Mouse (Mus musculus): Measurements from ENCODE around the gene Crtc2. TPM values are rescaled to one million over a fixed set of nuclear protein-coding genes. Genes with fewer than 3 reads are reported as not detected.
"Not testable (repeated sequence)": the region's sequence is repeated elsewhere in the genome, so short reads cannot be mapped to it uniquely, and the experiment has no call there.

The Crtc2 gene
- total RNA-seq, 2 experiments from 2014 or later: 38.3 to 49.5 TPM

- no peak for DNase-seq (ENCODE audit: low spot score in 2 of 2)
- no peak for TF ChIP-seq CTCF (conservative IDR thresholded peaks at IDR 0.05)
- no peak overlapping the region for H3K4me3 ChIP-seq
- H3K27ac ChIP-seq: peak overlapping the region; percentile 83; the same call in 1 of the 2 replicates
Observed at GRCm38 (mm10) chr3:90279216-90279615, 25.3 kb downstream of the Crtc2 start.

- DNase-seq (ENCODE audit: low spot score in 2 of 2): no peak
- Histone ChIP-seq H3K4me3 (no peak overlapping the region), H3K27ac (peak overlapping the region; percentile 83)
- TF ChIP-seq CTCF (conservative IDR thresholded peaks at IDR 0.05): no peak
Observed at GRCm38 (mm10) chr3:90279743-90280142, 25.8 kb downstream of the Crtc2 start.

- TF ChIP-seq CTCF (conservative IDR thresholded peaks at IDR 0.05): no peak
- Histone ChIP-seq H3K4me3 (no peak overlapping the region), H3K27ac (peak overlapping the region; percentile 83)
- peak in 1 of 2 experiments; percentile 25 for DNase-seq (ENCODE audit: low spot score in 2 of 2)
Observed at GRCm38 (mm10) chr3:90280708-90281107, 26.7 kb downstream of the Crtc2 start.

- TF ChIP-seq CTCF (conservative IDR thresholded peaks at IDR 0.05): peak; percentile 40
- no peak for DNase-seq (ENCODE audit: low spot score in 2 of 2)
- H3K4me3 ChIP-seq: no peak overlapping the region
- H3K27ac ChIP-seq: no peak overlapping the region
Observed at GRCm38 (mm10) chr3:90284150-90284549, 30.2 kb downstream of the Crtc2 start.

- not testable (repeated sequence) for H3K4me3 ChIP-seq; DNase-seq (ENCODE audit: low spot score in 2 of 2); H3K27ac ChIP-seq
Observed at GRCm38 (mm10) chr3:90289403-90289802, 35.4 kb downstream of the Crtc2 start.

- Histone ChIP-seq H3K27ac (no peak overlapping the region), H3K4me3 (no peak overlapping the region)
- DNase-seq (ENCODE audit: low spot score in 2 of 2): no peak
- TF ChIP-seq CTCF (conservative IDR thresholded peaks at IDR 0.05): peak; percentile 65
Observed at GRCm38 (mm10) chr3:90290602-90291001, 36.6 kb downstream of the Crtc2 start.

GRCm38 (mm10) chr3:90291982-90292344 lies 38.0 kb downstream of the Crtc2 start:
- peak overlapping the region; percentile 68 for H3K4me3 ChIP-seq
- DNase-seq (ENCODE audit: low spot score in 2 of 2): no peak
- TF ChIP-seq CTCF (conservative IDR thresholded peaks at IDR 0.05): no peak
- peak overlapping the region; percentile 99 for H3K27ac ChIP-seq

GRCm38 (mm10) chr3:90292345-90293275 lies 38.6 kb downstream of the Crtc2 start, which contains the start of gene Gatad2b:
TSS of gene Gatad2b (plus strand) at chr3:90293178.
- H3K27ac ChIP-seq: peak within 1 kb of the TSS; percentile 99
- peak; percentile 100 for DNase-seq (ENCODE audit: low spot score in 2 of 2)
- peak; percentile 17 for TF ChIP-seq CTCF (conservative IDR thresholded peaks at IDR 0.05)
- peak within 1 kb of the TSS; percentile 68 for H3K4me3 ChIP-seq

- peak in 1 of 2 experiments; percentile 41 for DNase-seq (ENCODE audit: low spot score in 2 of 2)
- Histone ChIP-seq H3K4me3 (peak overlapping the region; percentile 68), H3K27ac (peak overlapping the region; percentile 98)
- TF ChIP-seq CTCF (conservative IDR thresholded peaks at IDR 0.05): no peak
Observed at GRCm38 (mm10) chr3:90293352-90294063, 39.5 kb downstream of the Crtc2 start.

- peak overlapping the region; percentile 98 for H3K27ac ChIP-seq
- no peak for TF ChIP-seq CTCF (conservative IDR thresholded peaks at IDR 0.05)
- peak overlapping the region; percentile 68 for H3K4me3 ChIP-seq
- DNase-seq (ENCODE audit: low spot score in 2 of 2): no peak
Observed at GRCm38 (mm10) chr3:90294064-90294440, 40.1 kb downstream of the Crtc2 start.

- H3K27ac ChIP-seq: 0 out of 2 replicates have a peak overlapping the region, but pooled peaks have one; percentile 98
- TF ChIP-seq CTCF (conservative IDR thresholded peaks at IDR 0.05): no peak
- H3K4me3 ChIP-seq: peak overlapping the region; percentile 68
- DNase-seq (ENCODE audit: low spot score in 2 of 2): no peak
Observed at GRCm38 (mm10) chr3:90294651-90295050, 40.7 kb downstream of the Crtc2 start.

GRCm38 (mm10) chr3:90305801-90306200 lies 51.8 kb downstream of the Crtc2 start:
- DNase-seq (ENCODE audit: low spot score in 2 of 2): no peak
- Histone ChIP-seq H3K27ac (no peak overlapping the region), H3K4me3 (no peak overlapping the region)
- no peak for TF ChIP-seq CTCF (conservative IDR thresholded peaks at IDR 0.05)

GRCm38 (mm10) chr3:90309589-90309988 lies 55.6 kb downstream of the Crtc2 start:
- DNase-seq (ENCODE audit: low spot score in 2 of 2): no peak
- Histone ChIP-seq H3K4me3 (no peak overlapping the region), H3K27ac (no peak overlapping the region)
- no peak for TF ChIP-seq CTCF (conservative IDR thresholded peaks at IDR 0.05)

All from layer of hippocampus, adult 2 months (tissue).